Mouse (Mus musculus) intestine, postnatal 0 days (tissue): ENCODE measurements around the gene Arrdc5. TPM values are rescaled to one million over a fixed set of nuclear protein-coding genes. Genes with fewer than 3 reads are reported as not detected.
A peak's percentile ranks its signal among the peaks of the same experiment; 100 is the strongest.

ENCODE experiments used
- ATAC-seq: fragments of 200-750 bp; cut with Nextera tagmentation; 2 replicates; pipeline ENCODE4 v1.8.0; 2017; ENCODE audit warnings: mild to moderate bottlenecking, moderate TSS enrichment, moderate library complexity
- H3K27ac ChIP-seq: fragments of 300-500 bp; sonication (generic); 2 replicates; pipeline ENCODE4 v1.5.1; 2014; ENCODE audit warnings: mild to moderate bottlenecking, low read depth, low read length, moderate library complexity
- H3K27me3 ChIP-seq: fragments of 300-500 bp; sonication (generic); replicated peaks from 2 replicates; pipeline ENCODE4 v1.6.1; 2014; ENCODE audit warnings: low read length, mixed read lengths; ENCODE audit not compliant: control insufficient read depth, insufficient read depth
- H3K36me3 ChIP-seq: fragments of 300-500 bp; sonication (generic); 2 replicates; pipeline ENCODE4 v1.6.1; 2014; ENCODE audit warnings: mild to moderate bottlenecking, moderate library complexity; ENCODE audit not compliant: control insufficient read depth, insufficient read depth
- H3K4me1 ChIP-seq: fragments of 300-500 bp; sonication (generic); replicated peaks from 2 replicates; pipeline ENCODE4 v1.6.1; 2014; ENCODE audit warnings: antibody characterized with exemption, low read length, mixed read lengths; ENCODE audit not compliant: control insufficient read depth, insufficient read depth
- H3K4me2 ChIP-seq: fragments of 300-500 bp; sonication (generic); replicated peaks from 2 replicates; pipeline ENCODE4 v1.6.1; 2014; ENCODE audit warnings: low read depth, mild to moderate bottlenecking, moderate library complexity
- H3K4me3 ChIP-seq: fragments of 300-500 bp; sonication (generic); 2 replicates; pipeline ENCODE4 v1.5.1; 2014; ENCODE audit warnings: low read depth, low read length
- H3K9ac ChIP-seq: fragments of 300-500 bp; sonication (generic); 2 replicates; pipeline ENCODE4 v1.6.1; 2014; ENCODE audit warnings: mild to moderate bottlenecking, low read depth, low read length
- H3K9me3 ChIP-seq: fragments of 300-500 bp; sonication (generic); 2 replicates; pipeline ENCODE4 v1.6.1; 2016; ENCODE audit warnings: mixed run types; ENCODE audit not compliant: control insufficient read depth
- CTCF ChIP-seq: sonication (generic); IDR thresholded peaks from 2 replicates; pipeline ENCODE4 v1.5.1; 2016; ENCODE audit warnings: low read depth, mild to moderate bottlenecking, control low read depth, antibody characterized with exemption, moderate library complexity
- WGBS: fragments of 180-500 bp; shearing (Covaris S2); extraction: QIAGEN DNeasy Blood & Tissue Kit; methylation state at CpG from one replicate; pipeline ENCODE4 v1.1.7; 2014; 5-methylcytosine and 5-hydroxymethylcytosine counted together
- polyA plus RNA-seq: library from polyadenylated mRNA; unstranded; fragments of >200 nt; fragmentation: Nextera tagmentation; extraction: Ambion mirVana; gene quantifications from 2 replicates; pipeline ENCODE4 v1.2.1, GENCODE M21; 2015

Arrdc5 gene
- polyA plus RNA-seq, 1 experiment from 2014 or later: not detected

DNA sequence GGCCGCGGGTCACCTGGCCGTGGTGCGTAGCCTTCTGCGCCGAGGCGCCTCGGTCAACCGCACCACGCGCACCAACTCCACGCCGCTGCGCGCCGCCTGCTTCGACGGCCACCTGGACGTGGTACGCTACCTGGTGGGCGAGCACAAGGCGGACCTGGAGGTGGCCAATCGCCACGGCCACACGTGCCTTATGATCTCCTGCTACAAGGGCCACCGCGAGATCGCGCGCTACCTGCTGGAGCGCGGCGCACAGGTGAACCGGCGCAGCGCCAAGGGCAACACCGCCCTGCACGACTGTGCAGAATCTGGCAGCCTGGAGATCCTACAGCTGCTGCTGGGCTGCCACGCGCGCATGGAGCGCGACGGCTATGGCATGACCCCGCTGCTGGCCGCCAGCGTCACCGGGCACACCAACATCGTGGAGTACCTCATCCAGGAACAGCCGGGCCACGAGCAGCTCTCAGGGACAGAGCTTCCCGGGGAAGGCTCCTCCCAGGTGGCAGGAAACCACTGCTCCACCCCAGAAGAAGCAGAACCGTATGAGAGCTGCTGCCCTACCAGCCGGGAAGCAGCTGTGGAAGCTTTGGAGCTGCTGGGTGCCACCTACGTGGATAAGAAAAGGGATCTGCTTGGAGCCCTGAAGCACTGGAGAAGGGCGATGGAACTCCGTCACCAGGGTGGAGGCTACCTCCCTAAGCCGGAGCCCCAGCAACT lies 42.7 kb downstream of the Arrdc5 start:
- Histone ChIP-seq H3K27ac (peak overlapping the region; percentile 70), H3K9me3 (no peaks in the 10 kb centered on the region), H3K4me3 (peak overlapping the region; percentile 65), H3K4me2 (peak overlapping the region; percentile 87), H3K36me3 (peaks cover 27% of the 10 kb centered on the region), H3K9ac (peak overlapping the region; percentile 59), H3K27me3 (no peaks in the 10 kb centered on the region), H3K4me1 (no peaks in the 10 kb centered on the region)
- WGBS: 7% methylated on average over 52 of the region's 58 CpGs
- no peak for TF ChIP-seq CTCF
- peak; percentile 14; the same call in 1 of the 2 replicates for ATAC-seq

DNA sequence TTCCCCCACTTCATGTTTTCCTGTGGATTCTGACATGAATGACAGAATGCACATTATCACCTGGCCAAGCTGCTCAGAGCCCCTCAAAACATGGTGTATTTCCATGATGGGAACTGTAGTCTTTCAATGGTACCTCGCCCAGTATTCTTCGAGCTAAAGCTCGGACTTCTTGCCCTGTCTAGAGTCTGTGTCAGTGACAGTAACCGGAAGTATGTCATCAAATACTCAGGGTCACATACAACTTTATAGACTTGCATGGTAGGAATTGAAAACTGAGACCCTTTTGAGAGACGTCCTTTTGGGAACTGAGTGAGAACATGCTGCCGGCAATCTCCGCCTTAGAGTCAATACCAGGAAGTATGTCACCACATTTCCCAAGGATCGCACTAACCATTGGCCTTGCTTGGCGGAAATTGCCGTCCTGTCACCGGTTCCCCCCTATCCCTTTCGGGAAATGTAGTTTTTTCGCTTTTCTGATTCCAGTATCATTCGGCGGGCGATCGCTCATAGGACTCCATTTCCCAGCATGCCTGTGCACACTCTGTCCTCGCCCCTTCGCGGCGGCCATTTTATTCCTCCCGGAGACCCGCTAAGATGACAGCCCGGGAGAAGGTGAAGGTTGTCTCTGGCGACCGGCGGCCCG lies 43.7 kb downstream of the Arrdc5 start, which contains the start of gene Fem1a:
Gene Fem1a, plus strand, starts transcription at position 572 of the 643 bp plus-strand sequence.
- Histone ChIP-seq H3K4me2 (peak within 1 kb of the TSS; percentile 87), H3K9me3 (no peaks in the 10 kb centered on the region), H3K9ac (peak within 1 kb of the TSS; percentile 59), H3K27me3 (no peaks in the 10 kb centered on the region), H3K36me3 (peaks cover 22% of the 10 kb centered on the region), H3K4me3 (peak within 1 kb of the TSS; percentile 65), H3K4me1 (no peaks in the 10 kb centered on the region), H3K27ac (peak within 1 kb of the TSS; percentile 83)
- peak; percentile 91 for ATAC-seq
- TF ChIP-seq CTCF: no peak
- whole genome bisulfite sequencing: under 1% methylated on average over 28 of the region's 28 CpGs

DNA sequence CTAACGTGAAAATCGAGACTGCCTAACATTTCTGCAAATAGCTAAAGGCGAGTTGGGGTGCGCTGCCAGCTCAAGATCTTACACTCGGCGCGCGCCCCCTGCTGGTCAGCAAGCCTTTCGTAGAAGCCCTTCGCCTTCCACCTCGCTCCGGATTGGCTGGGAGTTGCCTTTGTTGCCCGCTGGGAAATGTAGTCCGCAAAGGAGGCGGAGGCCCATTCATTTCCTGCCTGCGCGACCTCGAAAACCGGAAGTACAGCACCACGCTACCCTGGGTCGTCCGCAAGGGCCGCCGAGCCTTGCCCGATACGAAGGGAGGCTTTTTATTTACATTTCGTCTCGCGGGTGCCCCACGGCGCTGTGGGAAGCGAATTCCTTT lies 44.2 kb downstream of the Arrdc5 start:
- peak; percentile 88 for ATAC-seq
- Histone ChIP-seq H3K9ac (no peak overlapping the region), H3K4me1 (no peaks in the 10 kb centered on the region)

DNA sequence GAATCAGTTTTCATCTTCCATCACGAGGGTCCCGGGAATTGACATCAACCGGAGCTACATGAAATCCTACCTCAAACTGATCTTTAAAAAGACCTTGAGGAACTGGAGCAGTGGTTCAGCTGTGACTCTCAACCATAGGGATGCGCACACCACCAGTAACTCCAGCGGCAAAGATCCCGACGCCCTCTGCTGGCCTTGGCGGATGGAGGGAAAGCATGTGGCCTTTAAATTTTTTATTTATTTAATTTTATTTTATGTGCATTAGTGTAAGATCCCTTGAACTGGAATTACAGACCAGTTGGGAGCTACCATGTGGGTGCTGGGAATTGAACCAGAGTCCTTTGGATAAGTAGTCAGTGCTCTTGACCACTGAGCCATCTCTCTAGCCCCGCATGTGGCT lies 44.7 kb downstream of the Arrdc5 start:
- no peak overlapping the region for H3K4me3 ChIP-seq
- no peak for TF ChIP-seq CTCF
- H3K27me3 ChIP-seq: no peaks in the 10 kb centered on the region
- WGBS: 17% methylated on average over 9 of the region's 9 CpGs
- no peaks in the 10 kb centered on the region for H3K9me3 ChIP-seq
- peaks cover 16% of the 10 kb centered on the region for H3K36me3 ChIP-seq
- ATAC-seq: no peak
- peak overlapping the region; percentile 35 for H3K4me2 ChIP-seq
- no peaks in the 10 kb centered on the region for H3K4me1 ChIP-seq
- no peak overlapping the region for H3K9ac ChIP-seq
- H3K27ac ChIP-seq: no peak overlapping the region

More for the DNA sequence above, 44.2 kb downstream of the Arrdc5 start:
- no peaks in the 10 kb centered on the region for H3K27me3 ChIP-seq
- WGBS: under 1% methylated on average over 32 of the region's 32 CpGs
- H3K4me2 ChIP-seq: peak overlapping the region; percentile 87
- TF ChIP-seq CTCF: peak; percentile 97
- H3K4me3 ChIP-seq: peak overlapping the region; percentile 65
- H3K36me3 ChIP-seq: peaks cover 19% of the 10 kb centered on the region
- no peaks in the 10 kb centered on the region for H3K9me3 ChIP-seq
- peak overlapping the region; percentile 83 for H3K27ac ChIP-seq

DNA sequence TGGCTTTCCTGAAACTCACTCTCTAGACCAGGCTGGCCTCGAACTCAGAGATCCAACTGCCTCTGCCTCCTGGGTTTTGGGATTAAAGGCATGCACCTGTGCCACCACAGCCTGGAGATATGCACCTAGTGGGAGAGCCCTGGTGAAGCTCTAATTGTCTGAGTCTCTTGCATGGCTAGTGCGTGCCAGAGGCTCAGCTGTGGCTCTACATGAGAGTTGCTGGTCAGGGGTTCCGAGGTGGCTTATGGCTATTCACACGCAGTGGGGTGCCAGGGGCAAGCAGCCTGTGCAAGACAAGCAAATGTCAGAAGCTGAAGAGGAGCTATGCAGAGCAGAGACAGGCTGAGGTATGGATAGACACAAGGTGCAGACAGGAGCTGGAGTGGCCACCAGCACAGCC lies 45.4 kb downstream of the Arrdc5 start:
- no peak overlapping the region for H3K4me2 ChIP-seq
- ATAC-seq: no peak
- H3K4me1 ChIP-seq: no peaks in the 10 kb centered on the region
- no peak overlapping the region for H3K27ac ChIP-seq
- peaks cover 9% of the 10 kb centered on the region for H3K36me3 ChIP-seq
- 84% methylated on average over 4 of the region's 4 CpGs for WGBS
- no peaks in the 10 kb centered on the region for H3K27me3 ChIP-seq
- H3K9ac ChIP-seq: no peak overlapping the region
- no peak for TF ChIP-seq CTCF
- no peak overlapping the region for H3K4me3 ChIP-seq
- H3K9me3 ChIP-seq: no peaks in the 10 kb centered on the region

DNA sequence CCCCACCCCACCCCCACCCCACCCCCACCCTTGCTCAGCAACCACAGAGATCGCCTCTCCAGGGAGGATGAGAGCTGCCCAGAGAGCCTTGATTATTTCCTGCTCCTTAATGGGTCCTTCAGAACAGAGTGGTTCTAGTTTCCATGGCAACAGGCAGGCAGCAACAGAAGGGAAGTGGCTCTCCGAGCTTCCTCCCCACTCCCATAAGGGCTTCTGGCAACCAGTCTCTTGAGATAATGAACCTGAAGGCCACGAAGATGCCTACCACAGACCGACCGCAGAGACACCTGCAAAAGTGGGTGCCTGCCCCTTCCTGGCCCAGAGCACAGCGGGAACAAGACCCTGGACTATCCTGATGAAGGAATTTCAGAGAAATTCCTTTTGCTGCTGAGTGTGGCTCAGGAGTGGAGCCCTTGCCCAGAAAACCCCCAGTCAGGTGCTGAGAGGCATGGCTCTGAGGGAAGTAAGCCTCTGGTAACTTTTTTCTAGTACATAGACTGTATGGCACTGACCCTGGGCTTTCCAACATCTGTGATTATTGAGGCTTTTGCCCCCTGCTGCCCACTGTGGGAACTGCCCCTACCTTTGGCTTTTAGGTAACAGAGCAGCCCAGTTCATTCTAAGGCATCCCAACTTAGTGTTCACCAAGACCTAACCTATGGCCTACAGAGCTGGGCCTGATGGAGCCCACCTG lies 48.8 kb downstream of the Arrdc5 start:
- H3K4me1 ChIP-seq: no peaks in the 10 kb centered on the region
- H3K27me3 ChIP-seq: no peaks in the 10 kb centered on the region
- ATAC-seq: no peak
- H3K4me3 ChIP-seq: no peak overlapping the region
- peak; percentile 78 for TF ChIP-seq CTCF
- no peak overlapping the region for H3K4me2 ChIP-seq
- no peak overlapping the region for H3K9ac ChIP-seq
- no peaks in the 10 kb centered on the region for H3K9me3 ChIP-seq
- WGBS: 22% methylated on average over 6 of the region's 6 CpGs
- H3K27ac ChIP-seq: no peak overlapping the region
- no peaks in the 10 kb centered on the region for H3K36me3 ChIP-seq
